Mouse (Mus musculus): ENCODE results near the gene Vpreb3.

The Vpreb3 gene

GRCm38 (mm10) chr10:75942736-75943477, at the start of gene Vpreb3:
Gene Vpreb3, plus strand, starts transcription at chr10:75943057.
- DNase-seq: no peak

- peak; percentile 94 for DNase-seq
Observed at GRCm38 (mm10) chr10:75893089-75893750, 49.6 kb upstream of the Vpreb3 start, which contains the start of gene Derl3. Gene Derl3, plus strand, starts transcription at chr10:75893413.

- DNase-seq: no peak
Observed at GRCm38 (mm10) chr10:75894601-75895000, 48.3 kb upstream of the Vpreb3 start.

- DNase-seq: no peak
Observed at GRCm38 (mm10) chr10:75895730-75896129, 47.1 kb upstream of the Vpreb3 start.

- DNase-seq: no peak
Observed at GRCm38 (mm10) chr10:75896208-75896607, 46.6 kb upstream of the Vpreb3 start.

- DNase-seq: peak; percentile 78
Observed at GRCm38 (mm10) chr10:75897373-75897772, 45.5 kb upstream of the Vpreb3 start.

- DNase-seq: no peak
Observed at GRCm38 (mm10) chr10:75898039-75898564, 44.8 kb upstream of the Vpreb3 start.

GRCm38 (mm10) chr10:75898846-75899245, 44.0 kb upstream of the Vpreb3 start:
- DNase-seq: no peak

GRCm38 (mm10) chr10:75904391-75904790, 38.5 kb upstream of the Vpreb3 start:
- DNase-seq: no peak

- no peak for DNase-seq
Observed at GRCm38 (mm10) chr10:75906882-75907281, 36.0 kb upstream of the Vpreb3 start.

- DNase-seq: no peak
Observed at GRCm38 (mm10) chr10:75910698-75911097, 32.2 kb upstream of the Vpreb3 start.

GRCm38 (mm10) chr10:75913013-75913589, 29.8 kb upstream of the Vpreb3 start:
- no peak for DNase-seq

- DNase-seq: no peak
Observed at GRCm38 (mm10) chr10:75915557-75915956, 27.3 kb upstream of the Vpreb3 start.

- no peak for DNase-seq
Observed at GRCm38 (mm10) chr10:75916840-75917239, 26.0 kb upstream of the Vpreb3 start.

GRCm38 (mm10) chr10:75919026-75919425, 23.8 kb upstream of the Vpreb3 start:
- DNase-seq: no peak

GRCm38 (mm10) chr10:75921026-75921725, 21.7 kb upstream of the Vpreb3 start, which contains the start of gene Smarcb1:
Gene Smarcb1, minus strand, starts transcription at chr10:75921617.
- DNase-seq: peak; percentile 95

- DNase-seq: no peak
Observed at GRCm38 (mm10) chr10:75921726-75922560, 20.9 kb upstream of the Vpreb3 start.

GRCm38 (mm10) chr10:75924324-75924723, 18.5 kb upstream of the Vpreb3 start:
- DNase-seq: no peak

GRCm38 (mm10) chr10:75926396-75926795, 16.5 kb upstream of the Vpreb3 start:
- no peak for DNase-seq

- no peak for DNase-seq
Observed at GRCm38 (mm10) chr10:75930304-75930703, 12.6 kb upstream of the Vpreb3 start.

GRCm38 (mm10) chr10:75931311-75931710, 11.5 kb upstream of the Vpreb3 start:
- DNase-seq: no peak

GRCm38 (mm10) chr10:75932081-75932678, 10.7 kb upstream of the Vpreb3 start:
- no peak for DNase-seq

Measured in cerebellum, adult 8-10 months (tissue).